Mouse (Mus musculus) bone marrow, adult 2 months (tissue): ENCODE results near the gene Slc25a44.

ENCODE experiments used
- CTCF ChIP-seq: fragments of 200-500 bp; IDR thresholded peaks from 2 replicates; pipeline ENCODE4 v1.5.1; 2011; ENCODE audit warnings: low read length, control low read depth; ENCODE audit not compliant: control insufficient read depth, insufficient read depth
- POLR2A ChIP-seq: fragments of 200-500 bp; IDR thresholded peaks from 2 replicates; pipeline ENCODE4 v1.6.1; 2011; ENCODE audit warnings: low read depth, mild to moderate bottlenecking, control low read depth, low read length, borderline replicate concordance; ENCODE audit not compliant: control insufficient read depth

GRCm38 (mm10) chr3:88398666-88399065 is 26.3 kb downstream of the Slc25a44 start:
- TF ChIP-seq CTCF (no peak), POLR2A (no peak)
